Mouse (Mus musculus) heart, postnatal 0 days (tissue): ENCODE results near the gene Eps8.

ENCODE experiments used
- CTCF ChIP-seq: IDR thresholded peaks from 2 replicates; pipeline ENCODE4 v1.5.1; 2016; ENCODE audit warnings: antibody characterized with exemption, control low read depth, low read depth
- EP300 ChIP-seq: IDR thresholded peaks from 2 replicates; pipeline ENCODE4 v1.6.1; 2016; ENCODE audit warnings: antibody characterized with exemption, low read depth

DNA sequence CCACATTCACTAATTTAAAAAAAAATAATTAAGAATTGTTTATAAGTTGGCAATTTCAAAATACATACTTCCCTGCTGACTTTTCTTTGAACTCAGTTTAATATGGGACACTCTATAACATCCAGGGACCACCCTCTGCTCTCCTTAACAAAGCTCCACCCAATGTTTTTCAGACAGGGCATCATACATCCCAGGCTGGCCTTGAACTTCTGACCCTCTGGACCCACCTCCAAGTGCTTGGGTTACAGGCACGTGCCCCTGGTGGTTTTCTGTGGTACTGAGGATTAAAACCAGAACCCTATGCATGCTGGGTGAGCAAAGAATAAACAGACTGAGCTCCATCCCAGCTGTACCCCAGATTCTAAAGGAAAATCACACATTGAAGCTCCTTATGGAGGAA is 150.6 kb downstream of the Eps8 start:
- no peak for TF ChIP-seq CTCF
- TF ChIP-seq EP300 = no peak
